In genomic region chr6:64754515-64754914, GRCm38 (mm10) we compare ENCODE assay signal across 25 mouse cellular contexts. TPM values are rescaled to one million over a fixed set of nuclear protein-coding genes. Genes with fewer than 3 reads are reported as not detected.
"Had no signal": no experiment of that assay in that cellular context is flagged by ENCODE, and none has a peak within 500 bp of the region (broad histone marks: within the 10 kb centered on the region; RNA-seq: fewer than 3 reads in every experiment).

No protein-coding gene starts in this region.

- H3K4me1 ChIP-seq: midbrain, embryonic 10.5 days; midbrain, embryonic 12.5 days; neural tube, embryonic 13.5 days; neural tube, embryonic 15.5 days; stomach, embryonic 15.5 days had no signal

- ATAC-seq: midbrain, embryonic 16.5 days had no signal

- H3K4me3 ChIP-seq: midbrain, embryonic 10.5 days; midbrain, embryonic 12.5 days; myocyte; neural tube, embryonic 13.5 days; neural tube, embryonic 15.5 days; stomach, embryonic 15.5 days had no signal

- H3K27me3 ChIP-seq: midbrain, embryonic 12.5 days; neural tube, embryonic 13.5 days; neural tube, embryonic 15.5 days; stomach, embryonic 15.5 days had no signal

- H3K36me3 ChIP-seq: midbrain, embryonic 10.5 days; midbrain, embryonic 12.5 days; neural tube, embryonic 13.5 days; neural tube, embryonic 15.5 days; stomach, embryonic 15.5 days had no signal

- H3K9ac ChIP-seq: lung, embryonic 14.5 days; midbrain, embryonic 12.5 days; neural tube, embryonic 13.5 days; neural tube, embryonic 15.5 days; stomach, embryonic 15.5 days had no signal

- H3K9me3 ChIP-seq: midbrain, embryonic 10.5 days; midbrain, embryonic 12.5 days; neural tube, embryonic 13.5 days; neural tube, embryonic 15.5 days; stomach, embryonic 15.5 days had no signal

- H3K27ac ChIP-seq: midbrain, embryonic 10.5 days; midbrain, embryonic 12.5 days; neural tube, embryonic 13.5 days; neural tube, embryonic 15.5 days; stomach, embryonic 15.5 days; stomach, postnatal 0 days had no signal

- DNase-seq: lung, adult 18-20 months; lung, embryonic 14.5 days; lung, postnatal 10 days; lung, postnatal 4 days; midbrain, embryonic 14.5 days; retina, postnatal 1 day; right cerebral cortex, adult 18-20 months; right cerebral cortex, postnatal 25 days; right cerebral cortex, postnatal 4 days; thymus, adult 2 months; thymus, postnatal 25 days; thymus, postnatal 4 days had no signal

- H3K4me2 ChIP-seq: lung, embryonic 14.5 days; midbrain, embryonic 12.5 days; neural tube, embryonic 13.5 days; neural tube, embryonic 15.5 days; stomach, embryonic 15.5 days had no signal

RNA-seq across cellular contexts. Expression of gene Atoh1, which starts 25.6 kb away (rescaled TPM):
- total RNA-seq: megakaryocyte, adult 5-6 weeks; megakaryocyte-erythroid progenitor cell, adult 5-6 weeks had no signal
- polyA plus RNA-seq: lung, embryonic 14.5 days; myocyte; spleen, adult 2 months; testis, adult 2 months; urinary bladder, adult 2 months had no signal
